Mouse (Mus musculus) ZHBTc4 (cell line): ENCODE measurements around the gene Bcas2.
"Not testable (repeated sequence)": the region's sequence is repeated elsewhere in the genome, so short reads cannot be mapped to it uniquely, and the experiment has no call there.

Experiments used
- DNase-seq: peaks from one replicate; pipeline ENCODE4 v3.0.0-alpha.2; 2011; ENCODE audit warnings: low read depth, low spot score

The Bcas2 gene

DNA sequence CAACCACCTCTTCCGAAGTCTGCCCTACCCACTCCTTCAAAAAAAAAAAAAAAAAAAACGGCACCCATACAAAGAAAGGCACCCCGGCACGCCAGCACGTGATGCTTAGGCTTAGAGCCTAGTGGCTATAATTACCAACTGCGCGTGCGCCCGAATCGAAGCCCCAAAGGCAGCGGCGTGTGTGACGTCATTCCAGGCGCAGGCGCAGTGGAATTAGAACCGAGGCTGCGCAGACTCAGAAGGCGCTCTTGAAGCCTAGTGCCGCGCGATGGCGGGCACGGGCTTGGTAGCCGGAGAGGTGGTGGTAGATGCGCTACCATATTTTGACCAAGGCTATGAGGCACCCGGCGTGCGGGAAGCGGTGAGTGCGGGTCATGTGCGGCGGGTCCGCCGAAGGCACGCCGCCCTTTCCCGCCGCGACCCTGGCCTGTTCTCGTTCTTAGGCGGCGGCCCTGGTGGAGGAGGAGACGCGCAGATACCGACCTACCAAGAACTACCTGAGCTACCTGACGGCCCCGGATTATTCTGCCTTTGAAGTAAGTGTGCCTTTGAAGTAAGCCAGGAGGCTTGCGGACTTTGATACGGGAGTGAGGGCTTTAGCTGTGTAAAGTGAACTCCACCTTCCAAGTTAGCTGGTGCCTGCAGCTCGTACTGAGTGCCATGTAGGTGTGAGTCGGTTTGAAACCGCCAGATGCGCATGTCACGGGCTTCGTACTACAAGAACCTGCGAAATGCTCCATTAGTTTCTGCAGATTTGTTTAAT, at the start of gene Bcas2:
Gene Bcas2 (plus strand): TSS at position 151 of the 763 bp plus-strand sequence.
- DNase-seq, result peak; percentile 98

DNA sequence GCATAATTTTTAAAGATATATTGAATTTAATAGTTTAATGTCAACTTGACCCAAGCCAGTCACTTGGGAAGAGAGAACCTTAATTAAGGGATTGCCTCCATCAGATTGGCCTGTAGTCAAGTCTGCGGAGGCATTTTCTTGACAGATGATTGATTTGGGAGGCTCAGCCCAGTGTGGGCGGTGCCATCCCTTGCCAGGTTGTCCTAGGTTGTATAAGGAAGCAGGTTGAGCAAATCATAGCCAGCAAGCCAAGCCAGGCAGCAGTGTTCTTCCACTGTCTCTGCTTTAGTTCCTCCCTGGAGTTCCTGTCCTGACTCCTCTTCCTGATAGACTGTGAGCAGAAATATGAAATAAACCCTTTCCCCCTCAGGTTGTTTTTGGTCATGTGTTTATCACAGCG, 47.8 kb upstream of the Bcas2 start:
- DNase-seq, result no peak

DNA sequence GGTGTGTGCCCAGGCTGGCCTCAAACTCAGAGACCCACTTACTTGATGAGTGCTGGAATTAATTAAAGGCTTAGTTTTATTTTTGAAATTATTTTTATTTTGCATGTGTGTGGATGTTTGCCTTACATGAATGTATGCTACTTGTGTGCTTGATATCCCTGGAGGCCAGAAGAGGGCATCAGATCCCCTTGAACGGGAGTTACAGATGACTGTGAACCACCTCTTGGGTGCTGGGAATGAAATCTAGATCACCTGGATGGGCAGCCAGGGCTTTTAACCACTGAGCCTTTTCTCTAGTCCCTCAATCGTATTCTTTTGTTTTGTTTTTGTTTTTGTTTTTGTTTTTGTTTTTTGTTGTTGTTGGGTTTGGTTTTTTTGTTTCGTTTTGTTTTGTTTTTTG, 45.3 kb upstream of the Bcas2 start:
- no peak for DNase-seq

DNA sequence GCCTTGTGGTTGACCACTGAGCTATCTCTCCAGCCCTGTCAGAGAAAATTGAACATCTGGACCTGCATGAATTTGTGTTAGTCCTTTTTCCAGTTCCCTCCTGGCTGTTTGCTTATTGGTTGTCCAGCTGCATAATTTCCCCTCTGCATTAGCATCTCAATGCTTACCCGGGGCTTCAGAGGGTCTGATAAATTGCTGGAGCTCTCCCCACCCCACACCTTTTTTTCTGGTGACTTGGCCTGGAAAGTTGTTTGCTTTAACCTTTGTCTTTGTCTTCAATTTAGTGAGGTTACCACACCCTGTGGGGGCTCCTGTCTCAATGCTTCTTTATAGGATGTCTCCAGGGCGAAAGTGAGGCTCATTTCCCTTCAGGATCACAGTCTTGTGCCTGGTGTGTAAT, 44.3 kb upstream of the Bcas2 start:
- peak; percentile 76 for DNase-seq

DNA sequence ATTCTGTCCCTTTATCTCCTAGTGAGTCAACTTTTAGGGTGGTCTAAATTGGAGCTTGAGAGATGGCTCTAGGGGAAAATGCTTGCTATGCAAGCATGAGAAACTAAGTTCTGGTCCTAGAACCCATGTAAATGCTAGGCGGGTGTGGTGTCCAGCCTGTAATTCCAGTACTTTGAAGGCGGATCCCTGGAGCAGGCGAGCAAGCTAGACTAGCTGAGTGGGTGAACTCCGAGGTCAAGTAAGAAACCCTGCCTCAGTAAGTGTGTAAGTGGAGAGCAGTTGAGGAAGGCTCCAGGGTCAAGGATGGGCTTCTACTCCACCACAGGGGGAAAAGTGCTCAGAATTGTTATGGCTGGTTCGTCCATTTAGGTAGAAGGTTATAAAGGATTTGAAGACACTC, 43.7 kb upstream of the Bcas2 start:
- peak; percentile 74 for DNase-seq

DNA sequence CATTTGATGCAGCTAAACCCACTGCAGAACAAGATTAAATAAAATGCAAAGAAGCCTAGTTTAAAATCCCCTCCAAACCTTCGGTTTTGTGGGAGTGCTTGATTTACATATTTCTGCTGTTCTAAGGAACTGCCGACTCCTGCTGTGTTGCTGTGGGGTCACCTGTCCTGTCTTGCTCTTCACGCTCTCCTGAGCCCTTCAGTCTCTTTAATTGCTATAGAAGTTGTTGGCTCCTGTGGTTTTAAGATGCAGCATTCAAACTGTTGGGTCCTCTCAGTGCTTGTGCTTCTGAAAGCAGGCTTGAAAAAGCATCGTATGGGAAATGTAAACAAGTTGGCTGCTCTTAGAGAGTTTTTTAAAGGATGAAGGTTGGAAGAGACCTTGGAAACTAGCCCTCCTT, 43.2 kb upstream of the Bcas2 start:
- no peak for DNase-seq

DNA sequence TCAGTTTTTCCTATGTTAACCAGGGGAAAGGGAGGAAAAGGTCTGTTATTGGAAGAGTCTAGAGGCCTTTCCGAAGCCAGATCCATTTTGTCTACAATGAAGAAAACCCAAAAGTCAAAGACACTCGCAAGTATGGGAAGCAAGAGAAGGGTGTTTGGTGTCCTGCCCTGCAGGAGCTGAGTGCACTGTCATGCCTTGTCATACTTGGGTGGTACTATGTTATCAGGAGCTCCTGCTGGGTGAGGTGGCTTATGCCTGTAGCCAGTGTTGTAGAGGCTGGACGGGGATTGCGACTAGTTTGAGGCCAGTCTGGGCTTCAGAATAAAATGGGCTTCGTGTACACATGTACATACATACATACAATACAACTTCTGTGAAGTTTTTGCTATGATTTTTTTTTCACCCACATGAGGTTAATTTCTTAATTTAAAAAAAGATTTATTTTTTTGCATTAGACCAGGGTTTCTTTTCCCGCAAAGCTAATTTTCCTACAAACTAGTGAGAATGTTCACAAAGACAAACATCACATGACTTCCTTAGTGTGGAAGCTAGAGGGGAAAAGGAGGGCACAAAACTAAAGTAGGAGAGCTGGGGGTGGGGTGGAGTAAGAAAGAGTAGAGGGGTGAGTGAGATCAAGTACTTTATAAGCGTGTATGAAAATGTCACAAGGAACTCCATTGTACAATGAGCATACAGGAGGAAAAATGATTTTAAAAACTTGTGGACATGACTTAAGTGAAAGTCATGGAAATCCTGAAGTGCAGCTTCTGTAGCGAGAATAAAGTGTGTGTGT, 41.9 kb upstream of the Bcas2 start:
- no peak for DNase-seq

DNA sequence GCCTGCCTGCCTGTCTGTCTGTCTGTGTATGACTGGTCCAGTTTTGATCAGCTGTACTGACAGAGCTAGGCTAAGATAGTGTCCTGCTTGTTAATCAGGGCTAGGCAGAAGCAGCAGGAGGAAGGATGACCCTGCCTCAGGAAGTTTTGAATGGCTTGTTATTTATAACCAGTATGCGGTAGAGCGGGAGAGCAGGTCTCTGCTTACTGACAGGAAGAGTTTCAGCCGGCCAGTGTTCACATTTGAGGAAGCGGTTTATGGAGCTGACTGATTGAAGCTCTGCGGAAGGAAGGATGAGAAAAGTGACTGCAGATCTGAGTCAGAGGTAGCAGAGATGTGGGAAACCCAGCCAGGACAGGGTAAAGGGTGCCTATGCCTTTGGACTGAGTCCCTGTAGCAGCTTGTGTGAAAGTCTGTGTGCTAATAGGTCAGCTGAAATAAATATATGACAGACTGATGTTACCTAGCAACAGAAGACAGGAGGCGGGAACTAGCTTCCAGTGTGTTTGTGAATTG, 41.2 kb upstream of the Bcas2 start:
- DNase-seq, result no peak

DNA sequence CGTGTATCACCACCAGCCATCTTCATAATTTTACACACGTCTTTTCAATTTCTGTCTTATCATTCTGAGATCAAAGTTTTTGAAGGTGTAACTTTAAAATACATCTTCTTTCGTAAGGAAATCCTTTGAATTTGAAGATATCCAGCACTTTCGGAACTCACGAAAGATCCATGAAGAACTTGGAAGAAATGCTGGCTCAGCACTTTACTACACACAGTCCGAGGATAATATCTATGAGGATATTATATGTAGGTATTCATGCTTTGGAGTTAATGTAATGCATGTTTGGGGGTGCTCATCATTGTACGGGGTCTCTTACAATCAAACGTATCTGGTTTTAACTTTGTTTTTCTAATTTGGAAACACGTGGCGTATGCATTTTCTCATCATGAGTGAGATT, 38.4 kb upstream of the Bcas2 start:
- DNase-seq, result no peak

DNA sequence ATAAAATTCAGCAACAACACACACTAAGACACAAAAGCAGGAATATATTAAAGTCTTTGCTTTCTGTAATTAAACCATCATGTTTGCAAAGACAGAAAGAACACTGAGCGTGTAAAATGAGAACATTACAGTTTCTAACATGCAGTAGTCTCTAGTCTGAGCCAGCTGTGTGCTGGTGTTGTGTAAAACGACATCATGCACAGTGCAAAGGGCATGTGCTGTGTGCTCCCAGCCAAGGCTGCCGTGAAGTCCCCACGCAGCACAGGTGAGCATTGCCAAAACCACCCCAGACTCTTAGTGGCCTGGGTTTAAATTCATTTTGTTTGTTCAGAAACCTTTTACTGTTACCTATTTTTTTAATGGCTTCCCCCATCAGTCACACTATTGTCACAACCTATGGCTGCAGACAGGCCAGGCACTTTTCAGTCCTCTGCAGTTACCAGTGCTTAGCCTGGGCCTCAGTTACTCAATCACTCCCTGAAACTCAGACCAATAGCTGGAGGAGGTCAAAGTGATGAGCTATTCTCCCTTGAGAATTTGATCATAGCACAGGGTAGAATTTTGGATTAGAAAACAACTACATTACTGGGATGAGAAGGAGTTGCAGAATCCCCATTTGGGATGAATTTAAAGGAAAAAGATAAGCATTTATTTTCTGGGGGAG, 34.9 kb upstream of the Bcas2 start:
- no peak for DNase-seq

DNA sequence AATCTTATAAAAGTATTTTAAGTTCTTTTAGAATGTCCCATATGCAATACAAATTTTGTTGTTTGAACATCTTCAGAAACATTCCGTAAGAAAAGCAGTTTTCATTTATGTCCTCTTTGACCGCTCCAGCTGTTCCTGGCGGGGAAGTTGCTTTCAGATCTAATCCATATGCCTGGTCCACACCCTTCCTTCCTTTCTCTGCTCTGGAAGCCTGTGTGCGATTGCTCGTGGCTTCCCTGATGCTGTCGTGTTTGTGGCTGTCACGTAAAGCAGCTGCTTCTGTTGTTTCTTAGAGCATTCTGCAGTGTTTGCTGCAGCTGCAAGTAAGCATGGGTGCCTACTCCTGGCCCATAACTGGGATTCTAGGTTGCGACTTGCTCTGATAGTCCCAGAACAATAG, 32.4 kb upstream of the Bcas2 start:
- no peak for DNase-seq

DNA sequence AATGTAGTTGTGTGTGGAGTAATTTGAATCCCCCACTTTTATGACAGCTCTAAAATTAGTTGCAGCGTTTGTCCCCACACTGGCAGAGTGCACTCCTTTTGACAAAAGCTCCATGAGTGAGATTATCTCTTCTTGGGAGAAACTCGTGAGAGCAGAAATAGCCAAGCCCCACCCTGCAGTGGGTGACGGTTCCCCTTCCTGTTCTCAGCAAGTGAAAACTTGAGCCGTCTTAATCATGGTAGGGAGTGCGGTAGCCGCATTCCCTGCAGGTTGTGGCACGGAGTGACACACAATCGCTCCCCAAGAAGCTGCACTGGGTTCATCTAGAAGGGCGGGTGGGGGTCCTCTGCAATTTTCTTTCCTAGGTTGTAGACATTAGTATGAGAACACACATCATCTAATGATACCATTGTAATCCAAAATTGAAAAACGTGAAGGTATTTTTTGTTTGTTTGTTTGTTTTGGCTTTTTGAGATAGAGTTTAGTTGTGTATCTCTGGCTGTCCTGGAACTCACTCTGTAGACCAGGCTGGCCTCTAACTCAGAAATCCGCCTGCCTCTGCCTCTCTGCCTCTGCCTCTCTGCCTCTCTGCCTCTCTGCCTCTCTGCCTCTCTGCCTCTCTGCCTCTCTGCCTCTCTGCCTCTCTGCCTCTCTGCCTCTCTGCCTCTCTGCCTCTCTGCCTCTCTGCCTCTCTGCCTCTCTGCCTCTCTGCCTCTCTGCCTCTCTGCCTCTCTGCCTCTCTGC, 31.2 kb upstream of the Bcas2 start:
- not testable (repeated sequence) for DNase-seq

DNA sequence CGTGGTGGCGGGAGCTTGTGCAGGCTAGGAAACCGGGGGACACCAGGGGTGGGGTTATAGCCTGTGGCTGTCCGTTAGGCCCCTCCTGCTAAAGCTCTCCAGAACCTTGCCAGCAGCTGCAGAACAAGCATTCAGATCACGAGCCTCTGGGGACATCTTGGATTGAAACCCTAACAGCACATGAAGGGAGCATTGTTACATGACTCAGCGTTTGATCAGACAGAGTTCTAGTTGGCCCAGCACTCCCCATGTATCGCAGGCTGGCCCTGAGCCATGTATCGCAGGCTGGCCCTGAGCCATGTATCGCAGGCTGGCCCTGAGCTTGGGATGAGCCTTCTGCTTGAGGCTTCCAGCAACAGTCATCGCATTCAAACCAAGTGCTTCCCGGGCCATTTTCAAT, 30.2 kb upstream of the Bcas2 start:
- DNase-seq, result peak; percentile 45

DNA sequence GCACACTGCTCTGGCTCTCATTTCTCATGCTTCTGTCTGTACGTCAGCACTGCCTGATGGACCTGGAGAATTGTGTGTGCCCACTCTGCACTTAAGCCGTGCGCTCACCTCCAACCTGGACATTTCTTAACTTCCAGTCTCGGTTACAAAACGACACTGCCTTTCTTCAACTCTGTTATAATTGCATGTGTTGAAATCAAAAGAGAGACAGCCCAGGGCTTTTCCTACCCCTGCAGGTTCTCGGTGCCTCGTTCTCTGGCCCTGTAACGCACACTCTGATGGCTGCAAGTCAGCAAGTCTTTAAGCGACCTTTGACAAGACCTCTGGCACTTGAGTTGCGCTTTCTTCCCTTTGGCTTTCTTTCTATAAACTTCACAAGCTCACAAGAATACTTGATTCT, 29.1 kb upstream of the Bcas2 start:
- DNase-seq, result no peak

DNA sequence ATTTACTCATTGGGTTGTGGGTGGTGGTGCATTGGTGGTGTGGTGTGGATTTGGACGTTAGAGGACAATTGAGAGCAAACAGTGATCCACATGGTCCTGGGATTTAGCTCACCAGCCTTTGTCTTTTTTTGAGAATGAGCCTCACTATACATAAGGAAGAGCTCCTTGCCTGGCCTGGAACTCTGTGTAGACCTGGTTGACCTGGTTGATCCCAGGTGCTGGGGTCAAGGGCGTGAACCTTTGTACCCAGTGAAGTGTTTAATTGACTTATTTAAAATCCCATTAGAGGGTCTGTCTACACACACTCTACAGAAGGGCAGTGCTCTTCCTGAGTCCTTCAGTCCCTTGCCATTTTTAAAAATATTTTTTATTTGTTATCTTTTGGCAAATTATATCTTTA, 26.1 kb upstream of the Bcas2 start:
- DNase-seq, result peak; percentile 67

DNA sequence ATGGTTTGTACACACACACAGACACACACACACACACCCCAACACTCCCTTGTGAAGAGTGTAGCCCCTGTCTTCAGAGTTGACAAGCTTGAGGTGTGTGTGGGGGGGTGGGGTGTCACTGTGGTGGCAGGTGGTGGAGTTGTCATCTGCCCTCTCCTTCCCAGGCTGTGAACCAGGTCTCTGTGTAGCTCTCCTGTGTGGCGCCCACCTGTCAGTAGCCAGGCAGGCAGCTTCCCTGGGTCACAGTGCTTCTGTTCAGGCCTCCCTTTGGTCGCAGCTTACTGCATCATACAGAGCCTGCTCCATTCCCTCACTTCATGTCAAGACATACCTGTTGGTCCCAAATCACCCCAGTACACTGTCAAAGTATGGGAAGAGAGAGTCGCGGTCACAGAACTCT, 25.7 kb upstream of the Bcas2 start:
- DNase-seq, result peak; percentile 57

DNA sequence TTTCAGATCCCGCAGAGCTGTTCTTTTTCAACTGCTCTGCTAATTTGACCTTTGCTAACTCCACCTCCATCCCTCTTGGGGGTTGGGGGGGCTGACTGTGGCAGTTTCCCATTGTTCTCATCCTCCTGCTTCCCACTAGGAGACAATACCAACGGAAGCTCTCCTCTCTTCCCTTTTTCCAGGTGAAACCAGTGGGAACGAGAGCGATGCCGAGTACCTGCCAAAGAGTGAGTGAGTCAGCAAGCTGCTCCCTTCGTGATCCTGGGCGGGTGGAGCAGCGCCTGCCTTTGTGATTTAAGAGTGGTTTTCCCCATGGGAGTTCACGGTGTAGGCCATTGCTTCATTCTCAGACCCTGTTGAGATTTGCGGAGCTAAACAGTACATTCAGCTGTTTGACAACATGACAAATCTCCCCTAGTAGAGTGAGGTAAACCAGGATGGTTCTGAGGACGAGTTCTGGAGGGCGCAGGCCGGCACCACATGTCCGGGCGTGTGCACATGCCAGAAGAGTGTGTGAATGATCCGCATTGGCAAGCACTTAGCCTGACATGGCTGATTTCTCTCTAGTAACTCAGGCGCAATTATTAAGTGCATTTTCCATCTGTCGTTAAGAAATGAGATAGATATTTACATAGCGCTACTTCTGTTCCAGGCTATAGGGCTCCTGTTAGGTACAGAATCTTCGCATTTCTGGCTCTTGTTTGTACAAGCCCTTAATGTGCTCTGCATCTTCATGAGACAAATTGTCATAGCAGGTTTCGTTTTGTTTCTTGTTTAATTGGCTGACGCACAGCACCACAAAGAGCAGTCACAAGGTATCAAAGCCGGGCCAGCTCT, 24.9 kb upstream of the Bcas2 start:
- DNase-seq, result peak; percentile 96

DNA sequence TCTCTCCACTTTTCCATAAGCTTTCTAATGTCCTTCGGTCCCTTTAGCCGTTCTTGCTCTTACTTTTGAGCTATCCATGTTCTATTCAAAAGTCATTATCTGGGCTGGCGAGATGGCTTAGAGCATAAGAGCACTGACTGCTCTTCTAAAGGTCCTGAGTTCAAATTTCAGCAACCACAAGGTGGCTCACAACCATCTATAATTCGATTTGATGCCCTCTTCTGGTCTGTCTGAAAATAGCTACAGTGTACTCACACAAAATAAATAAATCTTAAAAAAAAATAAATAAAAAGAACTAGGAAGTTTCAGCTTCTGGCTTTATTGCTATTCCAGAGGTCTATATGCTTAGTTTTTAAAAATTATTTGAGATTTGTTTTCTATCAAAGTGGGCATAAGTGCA, 23.7 kb upstream of the Bcas2 start:
- no peak for DNase-seq

DNA sequence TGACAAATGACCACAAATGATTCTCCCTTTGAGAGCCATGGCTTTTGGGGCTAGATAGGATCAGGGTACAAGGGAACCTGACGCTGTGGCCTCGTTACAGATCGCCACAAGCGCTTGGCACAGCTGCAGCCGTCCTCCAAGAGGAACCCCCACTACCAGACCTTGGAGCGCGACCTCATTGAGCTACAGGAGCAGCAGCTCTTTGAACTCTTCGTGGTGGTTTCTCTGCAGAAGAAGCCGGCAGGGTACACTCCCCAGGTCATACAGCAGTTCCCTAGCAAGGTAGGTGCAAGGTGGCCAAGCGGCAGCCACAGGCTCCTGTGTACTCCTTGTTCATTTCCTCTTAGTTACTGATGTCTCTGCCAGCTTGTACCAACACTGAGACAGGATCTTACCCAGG, 22.5 kb upstream of the Bcas2 start:
- no peak for DNase-seq

DNA sequence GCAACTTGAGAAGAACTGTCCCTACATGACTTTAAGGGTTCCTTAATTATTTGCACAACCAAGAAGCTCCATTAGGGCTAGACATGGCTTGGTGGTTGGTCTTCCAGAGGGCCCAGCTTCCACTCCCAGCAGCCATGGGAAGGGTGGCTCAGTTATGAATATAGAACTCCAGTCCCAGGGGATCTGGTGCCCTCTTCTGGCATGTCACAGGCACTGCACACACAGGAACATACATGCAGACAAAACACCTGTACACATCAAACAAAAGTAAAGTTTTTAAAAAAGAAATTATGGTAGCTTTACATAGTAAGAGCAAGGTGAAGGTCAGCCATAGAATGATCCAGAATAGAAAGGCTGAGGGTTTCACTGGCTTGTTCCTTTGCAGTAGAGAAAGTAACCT, 17.7 kb upstream of the Bcas2 start:
- peak; percentile 64 for DNase-seq
